Mouse (Mus musculus): ENCODE data around the gene Tff2. TPM values are rescaled to one million over a fixed set of nuclear protein-coding genes. Genes with fewer than 3 reads are reported as not detected.

Gene Tff2
- 19.0 and 10,568 TPM in 2 replicates for polyA plus RNA-seq (2012; rRNA removed)

- WGBS, result 47% methylated on average over 15 of the region's 15 CpGs
Observed at GRCm38 (mm10) chr17:31144040-31145037, at the start of gene Tff2. Gene Tff2 (minus strand): TSS chr17:31144282.

DNA sequence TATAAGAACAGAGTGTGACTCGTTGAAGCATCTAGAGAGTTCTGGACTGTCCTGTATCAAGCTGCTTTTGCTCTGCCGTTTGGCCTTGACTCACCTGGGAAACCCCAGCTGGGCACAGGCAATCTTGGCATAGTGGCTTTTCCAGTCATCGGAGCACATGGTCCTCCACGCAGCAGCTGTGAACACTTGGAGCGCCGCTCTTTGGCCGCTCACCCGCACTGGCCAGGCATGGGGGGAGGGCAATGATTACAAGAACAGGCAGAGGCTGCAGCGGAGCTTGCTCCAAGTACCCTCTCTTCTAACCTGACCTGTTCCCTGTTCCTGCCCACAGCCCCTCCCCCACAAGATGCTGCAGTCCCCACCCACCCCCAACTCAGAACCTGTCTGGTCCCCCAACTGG lies 49.3 kb upstream of the Tff2 start:
- no peaks in the 10 kb centered on the region for H3K36me3 ChIP-seq (ENCODE audit: control insufficient read depth, insufficient read depth, low read length)
- no peaks in the 10 kb centered on the region for H3K4me1 ChIP-seq (ENCODE audit: control insufficient read depth, insufficient read depth, insufficient read length, low read length)
- H3K27ac ChIP-seq (ENCODE audit: insufficient read depth, low read depth, low read length), result no peak overlapping the region
- no peaks in the 10 kb centered on the region for H3K27me3 ChIP-seq (ENCODE audit: control insufficient read depth, insufficient read depth, low read length)
- TF ChIP-seq POLR2A (IDR thresholded peaks at IDR 0.05; ENCODE audit: low read depth, low read length), result no peak
- no peak for TF ChIP-seq CTCF (IDR thresholded peaks at IDR 0.05; ENCODE audit: extremely low read depth, insufficient read length, insufficient replicate concordance, low read depth, low read length)
- no peak overlapping the region for H3K4me3 ChIP-seq (ENCODE audit: low read depth, low read length)
- WGBS, result 70% methylated on average over 9 of the region's 9 CpGs

More at GRCm38 (mm10) chr17:31144040-31145037, at the start of gene Tff2:
- TF ChIP-seq POLR2A (IDR thresholded peaks at IDR 0.05; ENCODE audit: low read depth, low read length) (no peak), CTCF (IDR thresholded peaks at IDR 0.05; ENCODE audit: extremely low read depth, insufficient read length, insufficient replicate concordance, low read depth, low read length) (no peak)
- Histone ChIP-seq H3K27me3 (ENCODE audit: control insufficient read depth, insufficient read depth, low read length) (no peaks in the 10 kb centered on the region), H3K27ac (ENCODE audit: insufficient read depth, low read depth, low read length) (no peak within 1 kb of the TSS), H3K36me3 (ENCODE audit: control insufficient read depth, insufficient read depth, low read length) (no peaks in the 10 kb centered on the region), H3K4me3 (ENCODE audit: low read depth, low read length) (no peak within 1 kb of the TSS), H3K4me1 (ENCODE audit: control insufficient read depth, insufficient read depth, insufficient read length, low read length) (no peaks in the 10 kb centered on the region)

DNA sequence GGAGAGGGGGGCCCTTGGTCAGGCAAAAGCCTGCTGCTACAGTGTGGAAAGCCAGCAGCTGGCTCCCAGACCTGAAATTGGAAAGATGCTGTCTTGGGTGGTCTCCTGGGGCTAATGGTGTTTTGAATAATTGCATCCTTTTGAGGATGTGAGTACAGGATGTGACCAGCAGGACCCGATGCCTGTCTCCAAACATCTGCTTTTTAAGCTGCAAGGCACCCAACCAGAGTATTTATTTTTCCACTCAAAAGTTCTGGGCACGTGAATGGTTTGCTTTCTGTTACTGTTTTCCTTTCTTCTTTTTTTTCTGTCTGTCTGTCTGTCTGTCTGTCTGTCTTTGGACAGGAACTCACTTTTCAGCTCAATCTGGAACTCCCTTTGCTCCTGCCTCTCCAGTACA lies 48.6 kb upstream of the Tff2 start:
- TF ChIP-seq CTCF (IDR thresholded peaks at IDR 0.05; ENCODE audit: extremely low read depth, insufficient read length, insufficient replicate concordance, low read depth, low read length), result no peak
- TF ChIP-seq POLR2A (IDR thresholded peaks at IDR 0.05; ENCODE audit: low read depth, low read length), result no peak
- no peak overlapping the region for H3K27ac ChIP-seq (ENCODE audit: insufficient read depth, low read depth, low read length)
- 72% methylated on average over 2 of the region's 2 CpGs for WGBS
- H3K27me3 ChIP-seq (ENCODE audit: control insufficient read depth, insufficient read depth, low read length), result no peaks in the 10 kb centered on the region
- no peaks in the 10 kb centered on the region for H3K4me1 ChIP-seq (ENCODE audit: control insufficient read depth, insufficient read depth, insufficient read length, low read length)
- H3K4me3 ChIP-seq (ENCODE audit: low read depth, low read length), result no peak overlapping the region
- H3K36me3 ChIP-seq (ENCODE audit: control insufficient read depth, insufficient read depth, low read length), result no peaks in the 10 kb centered on the region

- Histone ChIP-seq H3K27ac (ENCODE audit: insufficient read depth, low read depth, low read length) (no peak overlapping the region), H3K27me3 (ENCODE audit: control insufficient read depth, insufficient read depth, low read length) (no peaks in the 10 kb centered on the region), H3K4me1 (ENCODE audit: control insufficient read depth, insufficient read depth, insufficient read length, low read length) (no peaks in the 10 kb centered on the region), H3K4me3 (ENCODE audit: low read depth, low read length) (no peak overlapping the region), H3K36me3 (ENCODE audit: control insufficient read depth, insufficient read depth, low read length) (no peaks in the 10 kb centered on the region)
- TF ChIP-seq CTCF (IDR thresholded peaks at IDR 0.05; ENCODE audit: extremely low read depth, insufficient read length, insufficient replicate concordance, low read depth, low read length) (no peak), POLR2A (IDR thresholded peaks at IDR 0.05; ENCODE audit: low read depth, low read length) (no peak)
- WGBS, result 71% methylated on average over 8 of the region's 8 CpGs
Observed at GRCm38 (mm10) chr17:31191825-31192224, 47.7 kb upstream of the Tff2 start.

- no peak overlapping the region for H3K27ac ChIP-seq (ENCODE audit: insufficient read depth, low read depth, low read length)
- 17% methylated on average over 4 of the region's 4 CpGs for WGBS
- TF ChIP-seq CTCF (IDR thresholded peaks at IDR 0.05; ENCODE audit: extremely low read depth, insufficient read length, insufficient replicate concordance, low read depth, low read length) (peak; percentile 84; the same call in 1 of the 2 replicates), POLR2A (IDR thresholded peaks at IDR 0.05; ENCODE audit: low read depth, low read length) (no peak)
- H3K36me3 ChIP-seq (ENCODE audit: control insufficient read depth, insufficient read depth, low read length), result no peaks in the 10 kb centered on the region
- H3K4me3 ChIP-seq (ENCODE audit: low read depth, low read length), result no peak overlapping the region
- H3K4me1 ChIP-seq (ENCODE audit: control insufficient read depth, insufficient read depth, insufficient read length, low read length), result peaks cover 5% of the 10 kb centered on the region; the same call in 1 of the 2 replicates
- H3K27me3 ChIP-seq (ENCODE audit: control insufficient read depth, insufficient read depth, low read length), result no peaks in the 10 kb centered on the region
Observed at GRCm38 (mm10) chr17:31187370-31187769, 43.3 kb upstream of the Tff2 start.

GRCm38 (mm10) chr17:31184269-31184990 lies 40.3 kb upstream of the Tff2 start:
- Histone ChIP-seq H3K4me1 (ENCODE audit: control insufficient read depth, insufficient read depth, insufficient read length, low read length) (peaks cover 5% of the 10 kb centered on the region; the same call in 1 of the 2 replicates), H3K36me3 (ENCODE audit: control insufficient read depth, insufficient read depth, low read length) (no peaks in the 10 kb centered on the region), H3K27ac (ENCODE audit: insufficient read depth, low read depth, low read length) (0 out of 2 replicates have a peak overlapping the region, but pooled peaks have one; percentile 29), H3K27me3 (ENCODE audit: control insufficient read depth, insufficient read depth, low read length) (no peaks in the 10 kb centered on the region), H3K4me3 (ENCODE audit: low read depth, low read length) (no peak overlapping the region)
- 58% methylated on average over 12 of the region's 12 CpGs for WGBS
- TF ChIP-seq CTCF (IDR thresholded peaks at IDR 0.05; ENCODE audit: extremely low read depth, insufficient read length, insufficient replicate concordance, low read depth, low read length), result no peak
- no peak for TF ChIP-seq POLR2A (IDR thresholded peaks at IDR 0.05; ENCODE audit: low read depth, low read length)
